Mouse (Mus musculus) hindbrain, embryonic 16.5 days (tissue): ENCODE data around the gene Mtx1. TPM values are rescaled to one million over a fixed set of nuclear protein-coding genes. Genes with fewer than 3 reads are reported as not detected.
A peak's percentile ranks its signal among the peaks of the same experiment; 100 is the strongest.

Experiments used
- ATAC-seq: fragments of 200-750 bp; cut with Nextera tagmentation; 2 replicates; pipeline ENCODE4 v1.8.0; 2017; ENCODE audit warnings: moderate TSS enrichment, moderate library complexity
- H3K27ac ChIP-seq: fragments of 300-500 bp; sonication (generic); 2 replicates; pipeline ENCODE4 v1.5.1; 2014; ENCODE audit warnings: low read depth, mild to moderate bottlenecking, control low read depth, low read length, moderate library complexity
- H3K27me3 ChIP-seq: fragments of 300-500 bp; sonication (generic); replicated peaks from 2 replicates; pipeline ENCODE4 v1.6.1; 2014; ENCODE audit warnings: low read length; ENCODE audit not compliant: control insufficient read depth, insufficient read depth
- H3K36me3 ChIP-seq: fragments of 300-500 bp; sonication (generic); 2 replicates; pipeline ENCODE4 v1.6.1; 2014; ENCODE audit warnings: mild to moderate bottlenecking, low read length, moderate library complexity, mixed read lengths; ENCODE audit not compliant: control insufficient read depth, insufficient read depth
- H3K4me1 ChIP-seq: fragments of 300-500 bp; sonication (generic); 2 replicates; pipeline ENCODE4 v1.6.1; 2014; ENCODE audit warnings: low read depth, low read length; ENCODE audit not compliant: control insufficient read depth, insufficient read depth
- H3K4me2 ChIP-seq: fragments of 300-500 bp; sonication (generic); 2 replicates; pipeline ENCODE4 v1.6.1; 2014; ENCODE audit warnings: mild to moderate bottlenecking, low read length, control low read depth, moderate library complexity
- H3K4me3 ChIP-seq: fragments of 300-500 bp; sonication (generic); 2 replicates; pipeline ENCODE4 v1.5.1; 2014; ENCODE audit warnings: mild to moderate bottlenecking, low read length, control low read depth, moderate library complexity
- H3K9ac ChIP-seq: fragments of 300-500 bp; sonication (generic); 2 replicates; pipeline ENCODE4 v1.6.1; 2014; ENCODE audit warnings: low read depth, mild to moderate bottlenecking, control low read depth, low read length, moderate library complexity
- H3K9me3 ChIP-seq: fragments of 300-500 bp; sonication (generic); 2 replicates; pipeline ENCODE4 v1.6.1; 2014; ENCODE audit warnings: mild to moderate bottlenecking, low read length, moderate library complexity; ENCODE audit not compliant: control insufficient read depth
- WGBS: fragments of 180-500 bp; shearing (Covaris S2); extraction: QIAGEN DNeasy Blood & Tissue Kit; methylation state at CpG from one replicate; pipeline ENCODE4 v1.1.7; 2014; 5-methylcytosine and 5-hydroxymethylcytosine counted together
- polyA plus RNA-seq: library from polyadenylated mRNA; unstranded; fragments of >200 nt; fragmentation: Nextera tagmentation; extraction: Ambion mirVana; gene quantifications from 2 replicates; pipeline ENCODE4 v1.2.1, GENCODE M21; 2015

Gene Mtx1
- polyA plus RNA-seq, 1 experiment from 2014 or later, result 166 TPM

DNA sequence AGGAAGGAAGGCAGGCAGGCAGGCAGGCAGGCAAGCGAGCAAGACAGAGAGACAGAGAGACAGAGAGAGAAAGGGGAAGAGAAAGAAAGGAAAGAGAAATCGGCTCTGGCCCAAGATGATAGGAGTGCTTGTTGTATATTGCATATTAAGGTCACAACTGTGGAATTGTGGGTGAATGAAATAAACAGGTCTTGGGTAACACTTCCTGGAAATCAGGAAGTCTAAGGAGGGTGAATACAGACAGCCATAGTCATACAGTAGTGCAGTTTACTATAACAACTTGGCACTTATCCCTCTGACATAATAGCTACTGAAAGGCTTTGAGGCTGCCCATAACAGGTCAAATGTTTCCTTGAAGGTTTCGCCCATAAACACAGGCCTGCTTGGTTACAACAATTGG lies 27.0 kb downstream of the Mtx1 start:
- Histone ChIP-seq H3K4me3 (no peak overlapping the region), H3K9ac (no peak overlapping the region), H3K4me1 (peaks cover 11% of the 10 kb centered on the region), H3K4me2 (no peak overlapping the region), H3K27me3 (no peaks in the 10 kb centered on the region), H3K9me3 (no peaks in the 10 kb centered on the region), H3K36me3 (no peaks in the 10 kb centered on the region), H3K27ac (no peak overlapping the region)
- WGBS, result 75% methylated on average over 3 of the region's 3 CpGs
- ATAC-seq, result no peak

DNA sequence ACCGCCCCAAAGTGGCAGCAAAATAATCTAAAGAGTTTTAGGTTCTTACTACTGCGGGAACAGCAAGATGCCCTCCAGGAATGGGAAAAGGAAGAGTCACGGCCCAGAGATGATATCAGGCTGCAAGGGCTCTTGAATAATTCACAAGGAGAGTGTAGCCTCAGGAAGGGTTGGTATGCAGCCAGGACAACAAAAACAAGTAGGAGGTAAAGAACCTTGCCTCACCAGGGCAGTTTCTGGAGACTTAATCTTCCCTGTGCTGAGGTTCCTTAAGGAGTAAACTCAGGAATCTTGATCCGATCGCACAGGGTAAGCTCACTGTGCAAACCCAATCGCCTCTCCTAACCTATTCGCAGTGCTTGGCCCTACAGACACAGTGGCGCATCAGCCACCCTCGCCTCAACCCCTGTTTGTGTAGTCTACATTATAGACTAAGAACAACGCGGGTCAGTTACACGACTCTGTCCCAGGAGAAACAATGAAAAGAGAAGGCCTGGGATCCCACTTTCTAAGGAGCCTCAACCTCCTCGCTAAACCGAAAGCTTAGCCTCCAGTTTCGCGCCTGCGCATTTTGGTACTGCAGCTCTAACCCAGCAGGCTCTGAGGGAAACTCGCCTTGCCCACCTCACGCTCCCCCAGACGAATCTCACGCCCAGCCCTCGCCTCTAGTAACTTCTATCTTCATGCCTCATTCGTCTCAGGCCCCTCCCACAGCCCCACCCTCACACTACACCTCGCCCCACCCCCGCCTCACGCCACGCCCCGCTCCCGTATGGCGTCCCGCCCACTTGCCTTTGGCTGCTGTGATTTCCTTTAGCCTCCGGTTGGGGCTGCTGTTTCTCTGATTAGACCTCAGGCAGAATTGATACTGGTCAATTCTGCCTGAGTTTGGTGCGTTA lies 30.7 kb downstream of the Mtx1 start:
- Histone ChIP-seq H3K27me3 (no peaks in the 10 kb centered on the region), H3K4me1 (peaks cover 7% of the 10 kb centered on the region), H3K9ac (peak overlapping the region; percentile 70), H3K9me3 (no peaks in the 10 kb centered on the region), H3K27ac (peak overlapping the region; percentile 80), H3K4me2 (peak overlapping the region; percentile 77), H3K36me3 (no peaks in the 10 kb centered on the region), H3K4me3 (peak overlapping the region; percentile 43)
- 11% methylated on average over 33 of the region's 33 CpGs for WGBS
- ATAC-seq, result peak; percentile 96

- H3K4me2 ChIP-seq, result no peak overlapping the region
- H3K27me3 ChIP-seq, result no peaks in the 10 kb centered on the region
- H3K4me3 ChIP-seq, result no peak overlapping the region
- H3K9ac ChIP-seq, result no peak overlapping the region
- no peaks in the 10 kb centered on the region for H3K9me3 ChIP-seq
- no peak for ATAC-seq
- WGBS, result 87% methylated on average over 2 of the region's 2 CpGs
- H3K36me3 ChIP-seq, result 0 out of 2 replicates have a peak, but pooled peaks cover under 1% of the 10 kb centered on the region
- no peak overlapping the region for H3K27ac ChIP-seq
- peaks cover 7% of the 10 kb centered on the region for H3K4me1 ChIP-seq
Measured at GRCm38 (mm10) chr3:89193853-89194252, 33.0 kb downstream of the Mtx1 start.

DNA sequence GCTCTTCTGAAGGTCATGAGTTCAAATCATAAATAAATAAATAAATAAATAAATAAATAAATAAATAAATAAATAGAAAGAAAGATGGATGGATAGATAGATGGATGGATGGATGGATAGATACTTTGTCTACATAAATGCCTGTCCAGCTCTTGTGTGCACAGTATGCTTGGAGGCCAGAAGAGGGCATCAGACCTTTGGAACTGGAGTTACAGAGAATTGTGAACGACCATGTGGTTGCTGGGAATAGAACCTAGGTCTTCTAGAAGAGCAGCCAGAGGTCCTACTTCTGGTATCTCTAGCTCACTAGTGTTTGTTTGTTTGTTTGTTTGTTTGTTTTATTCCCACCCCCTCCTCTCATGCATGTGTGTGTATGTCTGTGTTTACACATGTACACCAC lies 33.5 kb downstream of the Mtx1 start:
- H3K9me3 ChIP-seq, result no peaks in the 10 kb centered on the region
- no peaks in the 10 kb centered on the region for H3K27me3 ChIP-seq
- no peak for ATAC-seq
- H3K4me1 ChIP-seq, result peaks cover 7% of the 10 kb centered on the region
- no peak overlapping the region for H3K9ac ChIP-seq
- H3K4me2 ChIP-seq, result no peak overlapping the region
- 65% methylated on average over 1 of the region's 1 CpGs for WGBS
- H3K4me3 ChIP-seq, result no peak overlapping the region
- H3K27ac ChIP-seq, result no peak overlapping the region
- 0 out of 2 replicates have a peak, but pooled peaks cover 2% of the 10 kb centered on the region for H3K36me3 ChIP-seq

DNA sequence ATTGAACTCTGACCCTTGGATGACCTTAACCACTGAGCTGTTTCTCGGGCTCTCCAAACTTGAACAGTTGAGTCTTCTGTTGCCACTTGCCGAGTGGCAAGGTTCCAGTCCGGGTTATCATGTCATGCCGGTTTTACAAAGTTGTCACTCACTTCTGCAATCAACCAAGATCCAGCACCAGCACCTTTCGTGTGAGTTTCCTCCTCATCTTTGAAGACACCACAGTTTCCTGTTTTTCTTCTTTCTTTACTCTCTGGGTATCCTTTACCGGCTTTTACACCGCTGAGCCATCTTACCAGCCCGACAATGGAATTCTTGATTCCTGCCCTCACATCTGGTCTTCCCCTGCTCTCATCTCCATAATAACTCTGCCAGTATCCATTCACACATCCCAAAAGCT lies 36.5 kb downstream of the Mtx1 start:
- Histone ChIP-seq H3K27ac (no peak overlapping the region), H3K4me3 (no peak overlapping the region), H3K4me2 (no peak overlapping the region), H3K36me3 (0 out of 2 replicates have a peak, but pooled peaks cover 2% of the 10 kb centered on the region), H3K9me3 (no peaks in the 10 kb centered on the region), H3K9ac (no peak overlapping the region), H3K27me3 (no peaks in the 10 kb centered on the region), H3K4me1 (no peaks in the 10 kb centered on the region; the same call in 1 of the 2 replicates)
- no peak for ATAC-seq
- WGBS, result 83% methylated on average over 8 of the region's 8 CpGs

DNA sequence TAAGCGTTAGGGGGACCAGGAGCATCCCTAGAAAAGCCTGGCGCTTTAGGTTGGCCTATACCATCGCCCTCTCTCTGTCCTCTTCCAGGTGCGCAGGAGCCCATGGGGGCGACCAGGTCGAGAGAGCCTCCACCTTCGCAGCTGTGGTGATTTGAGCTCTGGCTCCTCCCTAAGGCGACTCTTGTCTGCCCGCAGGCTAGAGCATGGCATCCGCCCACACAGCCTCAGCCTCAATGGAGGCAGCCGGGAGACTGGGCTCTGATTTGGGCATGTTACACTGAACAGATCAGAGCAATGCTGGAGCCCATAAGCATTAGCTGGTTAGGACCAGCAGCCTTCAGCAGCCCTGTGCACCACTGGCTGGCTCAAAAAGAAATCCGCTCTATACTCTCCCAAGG lies 38.4 kb downstream of the Mtx1 start:
- no peak overlapping the region for H3K9ac ChIP-seq
- no peaks in the 10 kb centered on the region for H3K9me3 ChIP-seq
- no peak for ATAC-seq
- no peak overlapping the region for H3K27ac ChIP-seq
- H3K4me3 ChIP-seq, result no peak overlapping the region
- H3K36me3 ChIP-seq, result 0 out of 2 replicates have a peak, but pooled peaks cover 2% of the 10 kb centered on the region
- H3K4me2 ChIP-seq, result no peak overlapping the region
- no peaks in the 10 kb centered on the region for H3K27me3 ChIP-seq
- WGBS, result 66% methylated on average over 12 of the region's 12 CpGs
- H3K4me1 ChIP-seq, result peaks cover 14% of the 10 kb centered on the region

GRCm38 (mm10) chr3:89187690-89188477 lies 39.0 kb downstream of the Mtx1 start:
- no peak for ATAC-seq
- Histone ChIP-seq H3K4me2 (no peak overlapping the region), H3K4me1 (peaks cover 15% of the 10 kb centered on the region), H3K9ac (no peak overlapping the region), H3K27me3 (no peaks in the 10 kb centered on the region), H3K4me3 (no peak overlapping the region), H3K27ac (no peak overlapping the region), H3K9me3 (no peaks in the 10 kb centered on the region), H3K36me3 (0 out of 2 replicates have a peak, but pooled peaks cover 2% of the 10 kb centered on the region)
- WGBS, result 62% methylated on average over 18 of the region's 18 CpGs

- Histone ChIP-seq H3K36me3 (0 out of 2 replicates have a peak, but pooled peaks cover 2% of the 10 kb centered on the region), H3K9ac (no peak overlapping the region; the same call in 1 of the 2 replicates), H3K4me1 (peaks cover 15% of the 10 kb centered on the region), H3K27me3 (no peaks in the 10 kb centered on the region), H3K9me3 (no peaks in the 10 kb centered on the region), H3K4me2 (no peak overlapping the region), H3K27ac (no peak overlapping the region), H3K4me3 (no peak overlapping the region)
- no peak for ATAC-seq
- WGBS, result 37% methylated on average over 22 of the region's 23 CpGs
Measured at GRCm38 (mm10) chr3:89187197-89187596, 39.7 kb downstream of the Mtx1 start.

DNA sequence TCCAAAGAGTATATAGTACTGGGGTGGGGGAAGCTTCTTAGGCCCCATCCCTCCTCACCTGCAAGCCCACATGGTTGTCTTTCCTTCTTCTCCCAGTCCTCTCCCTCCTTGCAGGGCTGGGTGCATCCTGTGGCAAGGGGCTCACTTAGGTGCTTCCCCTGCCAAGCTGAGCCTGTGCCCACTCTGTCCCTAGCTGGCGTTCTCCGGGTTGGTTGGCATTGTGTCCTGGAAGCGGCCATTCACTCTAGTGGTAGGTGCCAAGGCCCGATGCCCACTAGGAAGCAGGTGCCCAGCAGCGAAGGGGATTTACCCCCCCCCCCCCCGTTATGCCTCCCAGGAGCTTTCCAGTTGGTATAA lies 43.0 kb downstream of the Mtx1 start:
- 58% methylated on average over 6 of the region's 6 CpGs for WGBS
- peaks cover 18% of the 10 kb centered on the region for H3K4me1 ChIP-seq
- H3K4me3 ChIP-seq, result peak overlapping the region; percentile 67
- no peak for ATAC-seq
- H3K36me3 ChIP-seq, result peaks cover 24% of the 10 kb centered on the region
- H3K9me3 ChIP-seq, result no peaks in the 10 kb centered on the region
- H3K27ac ChIP-seq, result peak overlapping the region; percentile 87; the same call in 1 of the 2 replicates
- peak overlapping the region; percentile 91 for H3K4me2 ChIP-seq
- peak overlapping the region; percentile 86 for H3K9ac ChIP-seq
- no peaks in the 10 kb centered on the region for H3K27me3 ChIP-seq
